Mouse (Mus musculus): ENCODE data around the gene Adgrb3.

DNA sequence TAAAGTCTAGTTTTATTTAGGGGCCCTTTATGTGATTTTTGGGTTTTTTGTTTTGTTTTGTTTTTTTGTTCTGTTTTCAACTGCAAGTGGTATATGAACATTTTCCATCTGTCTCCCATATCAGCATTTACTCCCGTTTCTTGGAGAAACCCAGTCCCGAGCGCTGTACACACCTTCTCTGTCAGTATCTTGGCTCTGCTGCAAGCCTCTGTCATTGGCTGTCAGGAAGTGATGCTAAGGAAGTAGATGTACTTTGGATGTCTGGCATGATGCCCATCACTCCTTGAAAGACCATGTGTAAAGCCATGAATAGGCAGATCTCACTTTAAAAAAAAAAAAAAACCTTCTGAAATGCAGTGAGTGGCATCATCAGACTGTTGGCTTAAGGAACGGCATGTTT lies 132.3 kb downstream of the Adgrb3 start:
- TF ChIP-seq CTCF (IDR thresholded peaks at IDR 0.05; ENCODE audit: low read depth, low read length) (no peak), POLR2A (IDR thresholded peaks at IDR 0.05; ENCODE audit: extremely low read depth, insufficient read depth, low read length) (no peak)
